Mouse (Mus musculus) urinary bladder, postnatal 4 days (tissue): Measurements from ENCODE around the gene Lmbrd2.

Experiments used
- DNase-seq, 2 experiments: peaks; one replicate each; pipeline ENCODE4 v3.0.0; 2021 to 2022; ENCODE audit warnings: low spot score in 2 of 2

Lmbrd2 gene

DNA sequence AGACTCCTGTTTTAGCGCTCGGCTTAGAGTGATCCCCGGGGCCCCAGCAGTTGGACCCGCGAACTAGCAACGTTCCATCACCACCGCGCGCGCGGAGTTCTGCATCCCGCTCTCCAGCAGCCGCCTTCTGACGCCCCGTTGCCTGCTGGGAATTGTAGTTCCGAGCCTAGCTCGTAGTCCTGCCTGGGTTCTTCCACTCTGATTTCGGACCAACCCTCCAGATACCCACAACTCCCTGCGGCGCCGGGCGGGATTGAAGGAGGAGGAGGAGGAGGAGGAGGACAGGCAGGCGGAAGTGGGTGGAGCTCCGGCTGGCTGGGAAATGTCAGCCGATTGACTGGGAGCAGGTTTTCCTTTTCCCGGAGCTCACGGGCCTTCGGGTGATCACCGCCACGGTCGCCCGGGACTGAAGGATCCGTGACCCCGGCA is at the start of gene Lmbrd2:
TSS of gene Lmbrd2 (plus strand) at position 299 of the 429 bp plus-strand sequence.
- DNase-seq: peak; percentile 93 to 96

DNA sequence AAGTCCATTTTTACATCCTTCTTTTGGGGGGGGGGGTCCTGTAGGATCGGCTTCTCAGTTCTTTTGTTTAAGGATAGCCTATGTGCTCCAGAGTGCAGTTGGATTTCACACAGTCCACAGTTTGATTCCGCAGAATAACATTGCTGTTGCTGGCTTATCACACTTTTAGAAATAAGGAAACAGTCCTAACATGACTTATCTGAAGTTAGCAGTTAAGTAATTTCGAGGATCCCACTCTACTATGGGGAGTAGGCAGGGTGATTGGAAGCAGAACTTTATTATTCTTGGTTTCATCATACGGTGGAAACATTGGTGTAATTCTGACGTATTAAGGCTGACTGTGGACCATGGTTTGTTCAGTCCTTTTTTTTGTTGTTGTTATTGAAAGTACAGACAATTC is 49.7 kb upstream of the Lmbrd2 start:
- DNase-seq: no peak

DNA sequence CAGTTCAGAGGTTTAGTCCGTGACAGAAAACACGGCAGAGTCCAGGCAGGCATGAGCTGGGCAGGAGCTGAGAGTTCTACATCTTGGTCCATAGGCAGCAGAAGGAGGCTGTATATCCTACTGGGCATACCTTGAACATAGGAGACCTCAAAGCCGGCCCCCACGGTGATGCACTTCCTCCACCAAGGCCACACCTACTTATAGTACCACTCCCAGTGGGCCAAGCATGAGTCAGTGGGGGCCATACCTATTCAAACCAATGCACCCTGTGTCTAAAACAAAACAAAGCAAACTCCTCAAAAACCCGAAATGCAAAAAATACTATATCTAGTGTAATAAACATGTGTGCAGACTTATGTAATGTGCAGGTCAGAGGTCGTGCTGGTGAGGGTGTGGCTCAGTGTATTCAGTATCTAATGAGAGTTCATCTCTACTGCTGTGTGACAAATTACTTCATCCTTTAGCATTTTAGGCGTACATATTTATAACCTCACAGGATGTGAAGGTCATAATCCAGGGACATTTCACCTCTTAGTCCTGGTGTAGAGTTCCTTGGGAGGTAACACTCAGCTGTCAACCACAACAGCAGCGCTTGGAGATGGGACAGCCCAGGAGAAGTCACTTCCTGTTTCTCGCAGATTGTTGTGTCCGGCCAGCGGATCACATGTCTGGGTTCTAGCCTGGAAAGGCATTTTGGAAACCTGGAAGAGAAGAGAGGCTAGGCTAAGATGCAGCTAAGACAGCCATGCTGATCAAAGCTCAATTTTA is 46.6 kb upstream of the Lmbrd2 start:
- DNase-seq: no peak

DNA sequence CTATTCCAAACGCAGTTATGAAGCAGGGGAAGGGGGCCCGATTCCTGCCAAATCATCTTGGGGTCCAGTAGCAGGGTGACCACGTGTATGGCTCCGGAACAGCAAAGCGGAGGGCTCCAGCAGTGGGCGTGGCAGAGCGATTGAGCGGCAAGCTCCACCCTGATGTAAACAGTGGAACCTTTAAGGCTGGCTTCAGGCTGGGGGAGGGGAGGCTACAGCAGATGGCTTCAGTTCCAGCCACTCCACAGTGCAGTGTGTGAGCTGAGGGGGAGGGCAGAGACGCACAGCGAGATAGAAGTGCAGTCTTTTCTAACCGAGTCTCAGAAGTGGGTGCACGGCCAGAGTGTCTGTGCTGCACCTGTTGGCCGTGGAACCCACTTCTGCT is 46.0 kb upstream of the Lmbrd2 start:
- DNase-seq: no peak

DNA sequence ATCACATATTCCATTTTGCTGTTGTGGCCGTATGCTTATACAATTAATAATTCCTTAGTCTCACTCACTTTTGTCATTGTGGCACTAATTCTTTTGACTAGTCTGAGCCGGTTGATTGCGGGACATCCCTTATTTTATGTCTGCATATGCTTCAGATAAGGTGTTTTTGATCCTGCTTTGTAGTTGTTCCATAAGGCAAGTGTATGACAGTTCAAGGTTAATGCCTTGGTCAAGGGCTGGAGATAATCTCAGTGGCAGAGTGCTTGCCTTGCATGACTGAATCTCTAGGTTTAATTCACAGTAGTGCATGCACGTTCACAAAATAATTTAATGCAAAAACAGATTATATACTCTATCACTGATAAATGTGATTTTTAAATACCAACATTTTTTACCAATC is 43.5 kb upstream of the Lmbrd2 start:
- DNase-seq: no peak

DNA sequence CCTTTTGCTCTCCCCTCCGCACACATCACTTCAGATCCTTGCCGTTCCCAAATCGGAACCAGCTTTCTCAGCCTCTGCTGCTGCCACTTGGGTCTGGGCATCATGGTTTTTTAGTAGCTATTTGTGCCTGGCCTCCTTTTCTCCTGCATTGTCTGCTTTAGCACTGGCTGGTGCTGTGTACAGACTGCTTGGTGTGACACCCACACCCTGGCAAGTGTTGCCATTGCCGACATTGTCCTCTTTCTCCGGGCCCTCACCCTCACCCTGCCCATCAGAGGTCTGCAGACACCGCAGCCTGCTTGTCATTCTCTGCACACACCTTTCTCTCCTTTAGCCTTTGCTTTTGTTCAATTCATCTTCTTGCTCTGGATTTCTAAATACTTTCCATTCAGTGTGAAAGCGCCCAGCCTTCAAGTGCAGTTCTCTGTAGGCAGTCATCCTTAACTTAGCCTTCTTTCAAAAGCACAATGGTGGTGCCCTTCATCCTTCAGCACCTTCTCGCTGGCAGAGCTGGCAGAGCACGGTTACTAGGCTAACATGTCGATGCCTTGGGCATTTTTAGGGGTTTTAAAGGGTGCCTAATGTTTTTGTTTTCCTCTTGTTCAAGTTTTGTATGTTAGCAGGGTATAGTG is 39.8 kb upstream of the Lmbrd2 start:
- DNase-seq: no peak

DNA sequence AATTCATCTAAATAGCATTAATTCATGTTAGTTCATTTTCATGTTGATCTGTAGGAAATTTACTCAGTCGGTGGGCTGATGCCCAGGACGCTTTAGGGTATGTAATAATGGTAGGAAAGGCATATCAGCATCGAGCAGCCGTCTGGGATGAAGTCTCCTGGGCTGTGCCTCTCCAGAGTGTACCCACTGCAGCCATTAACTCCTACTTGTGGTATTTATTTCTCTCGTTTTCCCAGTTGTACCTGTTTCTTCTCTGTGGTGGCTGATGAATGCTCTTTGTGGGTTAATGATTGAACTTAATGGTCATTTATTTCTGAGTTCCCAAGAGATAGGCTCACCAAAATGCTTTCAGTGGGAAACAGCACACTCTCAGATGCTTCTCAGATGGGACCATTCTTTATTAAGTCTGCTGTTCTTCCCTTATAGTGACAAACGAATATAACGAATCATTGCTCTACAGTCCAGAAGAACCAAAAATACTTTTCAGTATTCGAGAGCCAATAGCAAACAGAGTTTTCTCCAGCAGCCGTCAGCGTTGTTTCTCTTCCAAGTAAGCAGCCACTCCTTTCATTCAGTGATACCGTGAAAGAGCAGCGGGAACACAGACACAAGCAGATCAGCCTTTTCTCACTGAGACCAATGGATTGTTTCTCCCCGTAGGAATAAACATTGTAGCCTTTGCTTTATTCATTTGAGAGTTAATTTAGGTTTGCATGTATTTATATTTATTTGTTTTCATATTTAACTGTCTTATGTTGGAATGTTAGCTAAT is 33.9 kb upstream of the Lmbrd2 start:
- no peak for DNase-seq

DNA sequence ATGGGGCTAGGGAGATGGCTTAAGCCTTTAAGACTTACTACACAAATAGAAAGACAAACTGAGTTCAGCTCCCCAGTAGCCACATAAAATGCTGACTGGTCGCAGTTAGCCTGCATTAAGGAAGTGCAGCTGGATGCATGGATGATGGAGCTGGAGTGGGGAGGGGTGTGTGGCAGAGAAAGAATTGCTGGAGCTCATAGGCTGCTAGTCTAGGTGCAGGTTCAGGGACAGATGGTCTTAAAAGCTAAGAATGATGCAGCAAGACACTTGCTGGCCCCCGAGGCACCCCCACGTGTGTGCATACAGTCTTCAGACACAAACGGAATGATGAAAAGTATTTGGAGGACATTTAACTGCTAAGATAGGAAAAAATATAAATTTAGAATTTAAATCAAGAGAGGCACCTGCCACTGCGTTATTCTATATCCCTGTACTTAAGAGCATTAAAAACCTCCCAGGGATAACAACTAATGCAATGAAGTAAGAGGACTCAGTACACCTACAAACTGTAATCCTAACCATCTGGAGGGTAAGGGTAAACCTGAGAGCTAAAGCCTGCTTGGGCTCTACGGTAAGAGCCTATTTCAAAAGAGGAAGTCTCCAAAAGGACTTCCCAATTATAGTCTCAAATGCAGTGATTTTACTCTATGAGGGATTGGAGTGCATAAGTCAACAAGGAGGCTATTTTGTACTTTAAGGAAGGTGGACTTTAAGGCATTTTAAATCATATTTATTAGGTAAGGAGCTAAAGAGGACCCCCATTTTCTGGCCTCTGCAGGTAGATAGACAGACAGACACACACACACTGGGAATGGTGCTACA is 29.6 kb upstream of the Lmbrd2 start:
- DNase-seq: no peak

DNA sequence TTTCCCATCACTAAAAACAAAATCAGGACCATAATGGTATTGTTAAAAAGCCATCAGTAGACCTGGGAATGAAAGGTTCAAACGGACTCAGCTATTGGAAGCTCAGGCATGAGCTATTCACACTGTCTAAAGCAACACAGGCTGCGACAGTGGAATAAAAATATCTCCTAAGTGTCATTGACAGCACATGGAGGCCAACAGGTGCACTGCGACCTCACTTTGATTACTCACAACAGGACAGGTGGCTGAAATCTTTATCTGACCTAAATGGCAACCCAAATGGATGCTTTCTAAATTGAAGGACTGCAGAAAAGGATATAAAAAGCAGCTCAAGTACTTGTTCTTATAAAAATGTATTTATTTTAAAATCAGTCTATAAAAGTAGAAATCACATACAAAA is 28.7 kb upstream of the Lmbrd2 start:
- no peak for DNase-seq

DNA sequence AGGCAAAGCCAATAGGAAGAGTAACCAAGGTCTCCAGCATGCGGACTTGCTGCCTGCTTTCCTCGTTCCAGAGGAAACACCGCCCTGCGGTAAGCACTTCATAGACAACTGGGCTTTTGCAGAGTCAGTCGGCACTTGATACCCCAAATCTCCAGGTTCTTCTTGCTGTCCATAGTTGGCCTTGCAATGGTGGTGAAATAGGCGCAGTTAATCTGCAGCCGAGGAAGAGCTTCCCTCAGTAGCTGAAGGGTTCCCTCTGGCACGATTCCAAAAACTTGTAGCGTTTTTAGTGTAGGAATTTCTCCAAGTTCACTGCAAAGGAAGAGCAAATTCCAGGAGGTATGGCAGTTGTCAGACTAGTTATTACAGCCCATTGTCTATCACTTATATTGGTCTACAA is 26.8 kb upstream of the Lmbrd2 start:
- DNase-seq: no peak

DNA sequence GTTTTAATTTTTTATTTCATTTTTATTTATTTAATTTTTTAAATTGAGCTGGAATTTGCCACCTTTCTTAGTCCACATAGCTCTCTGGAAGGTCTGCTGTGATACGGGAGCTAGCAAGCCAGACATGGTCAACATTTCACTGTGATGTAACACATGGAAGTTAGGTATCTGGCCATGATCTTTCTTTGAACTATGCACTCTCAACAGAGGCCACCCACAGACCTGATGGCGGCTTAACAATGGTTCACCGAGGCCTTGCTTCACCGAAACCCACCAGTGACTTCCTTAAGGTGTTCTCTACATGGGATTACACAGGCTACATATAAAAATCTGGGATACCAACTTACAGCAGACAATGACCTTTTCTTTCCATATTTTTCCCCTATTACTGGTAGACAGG is 26.2 kb upstream of the Lmbrd2 start:
- DNase-seq: no peak

DNA sequence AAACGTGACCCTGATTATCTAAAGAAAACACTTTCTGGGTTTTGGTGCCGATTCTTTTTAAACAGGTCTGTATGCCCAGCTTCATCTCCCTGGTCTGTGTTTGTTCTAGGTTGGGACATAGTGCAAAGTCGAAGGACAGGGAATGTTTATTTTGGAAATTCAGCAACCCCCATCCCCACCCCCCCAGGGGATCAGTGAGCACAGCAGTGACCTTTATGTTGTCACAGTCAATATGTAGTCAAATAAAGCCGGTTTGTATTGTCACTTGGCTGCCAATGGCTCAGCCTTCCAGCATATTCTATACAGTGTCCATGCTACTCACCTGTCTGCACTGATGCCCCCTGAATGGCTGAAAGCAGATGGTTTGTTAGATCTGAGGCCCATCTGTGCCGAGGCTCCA is 25.8 kb upstream of the Lmbrd2 start:
- DNase-seq: no peak

DNA sequence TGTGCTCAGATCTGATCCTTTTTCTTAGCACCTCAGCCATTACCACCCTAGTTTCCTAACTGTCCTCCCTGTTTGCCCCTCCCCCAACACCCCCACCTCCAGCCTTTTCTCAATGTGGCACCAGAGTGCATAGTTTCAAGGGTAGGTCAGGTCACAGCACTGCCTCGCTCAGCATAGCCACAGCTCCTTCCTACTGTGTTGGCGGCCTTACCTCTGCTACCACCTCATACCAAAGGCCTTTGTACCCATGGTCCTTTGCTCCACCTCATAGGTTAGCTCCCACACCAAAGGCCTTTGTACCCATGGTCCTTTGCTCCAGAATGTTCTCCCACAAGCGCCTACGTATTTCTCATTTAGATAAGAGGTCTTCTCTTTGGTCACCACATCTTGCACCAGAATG is 21.5 kb upstream of the Lmbrd2 start:
- no peak for DNase-seq

DNA sequence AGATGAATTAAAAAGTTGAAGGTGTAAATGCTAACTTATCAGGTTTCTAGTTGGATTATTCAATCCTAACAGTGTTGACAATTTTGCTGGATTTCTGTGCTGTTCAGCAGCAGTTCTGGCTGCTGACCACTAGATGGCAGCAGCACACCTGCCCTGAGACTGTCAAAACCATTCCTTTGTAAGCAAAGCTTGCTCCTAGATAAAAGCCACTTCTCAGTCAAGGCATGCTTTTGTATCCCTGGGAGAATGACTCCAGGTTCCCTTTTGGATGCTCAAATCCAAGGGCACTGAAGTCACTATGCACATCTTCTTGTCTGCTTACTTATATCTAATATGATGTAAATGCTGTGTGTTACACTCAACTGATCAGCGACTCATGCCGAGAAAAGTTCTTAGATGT is 20.3 kb upstream of the Lmbrd2 start:
- DNase-seq: no peak

DNA sequence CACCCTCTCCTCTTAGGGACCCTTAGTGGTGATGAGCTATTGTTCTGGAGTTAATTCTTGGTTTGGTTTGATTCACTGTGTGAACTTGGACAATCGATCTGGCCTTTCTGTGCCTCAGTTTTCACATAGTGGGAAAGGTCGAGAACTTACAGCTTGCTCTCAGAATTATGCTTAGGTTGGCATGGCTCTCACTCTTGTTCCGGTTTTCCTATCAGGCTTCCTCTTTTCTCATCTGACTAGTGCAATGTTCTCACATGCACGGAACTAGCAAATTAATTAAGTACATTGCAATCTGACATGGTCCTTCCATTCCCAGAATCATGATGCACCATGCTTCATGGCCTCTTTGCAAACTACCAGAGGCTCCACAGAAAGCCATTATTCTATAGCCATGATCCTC is 17.4 kb upstream of the Lmbrd2 start:
- DNase-seq: no peak

DNA sequence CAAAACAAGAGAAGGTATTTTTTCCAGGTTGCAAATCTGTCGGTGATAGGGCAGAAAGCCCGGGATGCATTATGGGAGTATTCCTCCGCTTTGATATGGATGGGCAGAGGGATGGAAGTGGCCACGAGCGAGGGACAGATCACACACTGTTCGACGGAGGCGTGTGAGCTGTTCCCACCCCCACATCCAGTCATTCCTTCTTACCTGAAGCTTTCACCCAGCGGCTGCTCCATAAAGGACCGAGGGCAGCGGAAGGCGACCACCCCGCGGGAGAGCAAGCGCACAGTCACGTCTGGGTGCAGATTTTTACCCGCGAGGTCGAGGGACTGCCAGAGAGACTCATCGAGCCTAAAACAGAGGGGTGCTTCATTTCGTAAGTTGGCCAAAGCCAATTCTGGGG is 15.5 kb upstream of the Lmbrd2 start:
- no peak for DNase-seq

DNA sequence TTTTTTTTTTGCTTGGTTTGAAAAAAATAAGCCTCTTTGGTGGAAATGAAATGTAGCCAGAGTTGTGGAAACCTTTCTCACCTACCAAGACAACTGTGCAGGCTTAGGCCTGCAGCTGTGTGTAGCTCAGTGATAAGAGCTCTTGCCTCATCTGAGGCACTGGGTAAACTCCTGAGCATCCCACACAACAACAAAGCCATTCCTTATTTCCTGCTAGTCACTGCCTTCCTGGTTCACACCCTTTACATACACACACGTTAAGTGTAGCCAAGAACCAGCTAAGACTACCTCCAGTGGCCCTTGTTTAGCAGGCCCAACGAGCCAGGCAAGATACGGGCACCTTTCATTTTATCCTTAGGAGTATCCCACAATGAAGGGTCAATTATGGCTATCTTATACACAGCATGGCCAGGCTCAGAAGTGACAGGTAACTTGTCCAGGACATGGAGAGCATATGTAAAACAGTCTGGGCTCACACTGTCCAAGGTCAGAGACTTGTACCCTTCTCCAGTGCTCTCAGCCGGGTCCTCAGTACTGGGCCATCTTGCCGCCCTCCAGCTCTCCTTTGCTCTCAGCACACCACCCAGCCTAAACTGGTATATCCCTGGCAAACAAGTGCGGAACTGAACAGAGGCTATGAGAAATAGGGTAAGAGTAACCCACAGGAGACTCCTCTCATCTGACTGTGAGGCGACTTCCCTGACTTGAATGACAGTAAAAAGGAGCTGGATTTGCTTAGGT is 13.1 kb upstream of the Lmbrd2 start:
- DNase-seq: no peak

DNA sequence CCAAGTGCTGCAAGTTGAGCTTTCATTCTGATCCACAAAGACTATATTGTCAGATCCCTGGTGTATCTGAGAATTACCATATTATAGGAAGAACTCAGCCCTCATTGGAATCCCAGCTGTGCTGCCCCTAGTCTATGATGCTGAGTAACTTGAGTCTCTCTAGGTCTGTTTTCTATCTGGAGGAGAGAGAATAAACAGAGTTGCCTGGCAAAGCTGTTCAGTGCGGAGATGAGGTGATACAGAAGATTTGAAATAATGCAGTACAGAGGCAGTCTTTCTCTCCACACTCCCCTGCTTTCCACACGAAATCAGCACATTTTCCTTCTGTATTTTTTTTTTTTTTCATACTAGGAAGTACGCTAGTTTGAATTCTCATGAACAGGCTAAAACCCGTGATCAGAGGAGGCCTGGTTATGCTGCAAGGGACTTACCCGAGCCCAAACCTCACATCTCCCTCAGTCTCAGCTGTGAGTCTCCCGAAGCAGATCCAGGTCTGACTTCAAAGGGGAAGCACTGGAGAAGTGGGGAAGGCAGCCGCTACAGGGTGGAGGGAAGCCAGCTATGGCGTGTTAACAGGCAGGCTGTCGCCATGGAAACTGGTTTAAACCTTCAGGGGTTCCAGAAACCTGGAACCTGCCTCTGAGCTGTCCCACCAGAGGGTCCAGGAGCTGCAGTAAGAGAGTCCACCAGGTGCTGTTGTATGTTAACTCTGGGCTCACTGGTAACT is 9.4 kb upstream of the Lmbrd2 start:
- peak in 1 of 2 experiments; percentile 56 for DNase-seq

DNA sequence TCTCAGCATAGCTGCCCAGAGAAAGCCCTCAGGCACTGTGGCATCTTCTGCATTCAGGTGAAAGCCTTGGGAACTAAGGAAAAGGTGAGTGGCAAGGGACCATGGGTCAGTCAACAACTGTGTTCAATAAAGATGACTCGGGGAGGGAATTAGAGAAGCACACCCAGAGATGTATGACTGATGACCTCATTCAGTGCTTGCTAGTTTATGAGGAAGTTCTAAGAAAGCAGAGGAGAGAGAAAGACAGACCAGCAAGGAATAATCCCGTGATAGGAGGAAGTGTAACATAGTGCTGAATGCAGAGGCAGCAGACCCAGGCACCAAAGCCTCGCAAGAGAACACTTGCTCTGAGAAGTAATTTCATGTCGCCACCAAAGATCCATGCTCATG is 8.9 kb upstream of the Lmbrd2 start:
- DNase-seq: no peak

DNA sequence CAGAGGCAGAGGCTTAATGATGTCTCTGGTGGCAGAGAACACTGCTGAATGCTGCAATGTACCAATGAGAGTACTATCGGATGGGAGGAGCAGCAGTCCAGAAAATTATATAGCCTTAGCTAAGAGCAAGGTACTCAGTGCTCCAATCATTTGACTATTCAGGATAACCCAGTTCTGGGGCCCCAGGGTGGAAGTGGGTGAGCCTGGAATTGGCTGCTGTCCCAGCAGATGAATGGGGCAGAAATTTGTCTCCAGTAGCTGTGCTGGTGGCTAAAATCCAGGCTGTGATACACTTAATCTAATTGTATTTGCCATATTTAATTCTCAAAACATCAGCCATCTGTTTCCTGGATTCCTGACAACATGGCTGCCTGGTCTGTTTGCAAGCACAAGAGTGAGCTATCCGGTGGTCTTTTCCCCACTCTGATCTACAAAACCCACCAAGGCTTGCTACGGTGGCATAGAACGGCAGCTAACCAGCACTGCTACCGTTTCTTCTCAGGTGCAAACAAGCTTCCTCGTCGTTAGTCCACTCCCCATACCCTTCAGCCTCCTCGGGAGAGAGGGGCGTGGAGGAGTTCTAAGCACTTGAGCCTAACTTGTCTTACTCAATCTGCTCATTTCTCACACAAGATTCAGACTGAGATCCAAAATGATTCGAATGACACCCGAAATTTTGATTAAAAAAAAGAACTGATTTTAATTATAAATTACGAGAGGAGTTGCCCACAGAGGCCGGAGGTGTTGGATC is 7.5 kb upstream of the Lmbrd2 start:
- no peak for DNase-seq
